Mouse (Mus musculus) MEL (cell line): ENCODE data around the gene Mmp15. TPM values are rescaled to one million over a fixed set of nuclear protein-coding genes. Genes with fewer than 3 reads are reported as not detected.

Source experiments
- DNase-seq: peaks from one replicate; pipeline ENCODE4 v3.0.0; 2011; ENCODE audit warnings: low read depth, low spot score
- H3K27ac ChIP-seq: 2 replicates; pipeline ENCODE4 v1.5.1; 2012; ENCODE audit warnings: low read depth, mild to moderate bottlenecking, control low read depth, low read length, moderate library complexity; ENCODE audit not compliant: control insufficient read depth
- H3K27me3 ChIP-seq, 2 experiments: fragments of 150-350 bp in 1 of 2; sonication (generic) in 1 of 2; 2 replicates each; pipeline ENCODE4 v1.6.1; 2012; ENCODE audit warnings: low read length in 2 of 2, mild to moderate bottlenecking in 2 of 2, improper control_type of control experiment in 1 of 2, moderate library complexity in 1 of 2; ENCODE audit not compliant: insufficient read depth in 2 of 2, control insufficient read depth in 1 of 2
- H3K36me3 ChIP-seq, 2 experiments: 2 replicates each; pipeline ENCODE4 v1.6.1; 2012 to 2014; ENCODE audit warnings: low read length in 2 of 2, improper control_type of control experiment in 1 of 2, inconsistent platforms in 1 of 2, mild to moderate bottlenecking in 1 of 2; ENCODE audit not compliant: insufficient read depth in 2 of 2, control insufficient read depth in 1 of 2
- H3K4me1 ChIP-seq, 2 experiments: fragments of 150-350 bp in 1 of 2; sonication (generic) in 1 of 2; 2 replicates each; pipeline ENCODE4 v1.6.1; 2012; ENCODE audit warnings: low read length in 2 of 2, improper control_type of control experiment in 1 of 2, mild to moderate bottlenecking in 1 of 2; ENCODE audit not compliant: insufficient read depth in 2 of 2, control insufficient read depth in 1 of 2
- H3K4me3 ChIP-seq, 2 experiments: fragments of 150-350 bp in 1 of 2; sonication (generic) in 1 of 2; 2 replicates each; pipeline ENCODE4 v1.5.1; 2012; ENCODE audit warnings: low read depth in 2 of 2, low read length in 2 of 2, mild to moderate bottlenecking in 2 of 2, moderate library complexity in 2 of 2, control low read depth in 1 of 2, improper control_type of control experiment in 1 of 2; ENCODE audit not compliant: control insufficient read depth in 1 of 2, insufficient read depth in 1 of 2
- H3K79me2 ChIP-seq: 2 replicates; pipeline ENCODE4 v1.6.1; 2012; ENCODE audit warnings: mild to moderate bottlenecking, low read length, moderate library complexity; ENCODE audit not compliant: control insufficient read depth, poor library complexity, insufficient read depth
- H3K9ac ChIP-seq: 2 replicates; pipeline ENCODE4 v1.6.1; 2012; ENCODE audit warnings: low read depth, mild to moderate bottlenecking, control low read depth, low read length, moderate library complexity; ENCODE audit not compliant: control insufficient read depth, poor library complexity, severe bottlenecking
- H3K9me3 ChIP-seq: fragments of 150-350 bp; sonication (generic); replicated peaks from 2 replicates; pipeline ENCODE4 v1.6.1; 2012; ENCODE audit warnings: mild to moderate bottlenecking, low read length, improper control_type of control experiment, moderate library complexity; ENCODE audit not compliant: insufficient read depth
- CHD2 ChIP-seq: IDR thresholded peaks from 2 replicates; pipeline ENCODE4 v1.6.1; 2011; ENCODE audit warnings: low read length, improper control_type of control experiment
- CTCF ChIP-seq, 3 experiments: IDR thresholded peaks in 2 of 3; conservative IDR thresholded peaks in 1 of 3; 2 replicates each; pipeline ENCODE4 v1.5.1; 2011 to 2012; ENCODE audit warnings: low read length in 3 of 3, low read depth in 2 of 3, mild to moderate bottlenecking in 2 of 3, improper control_type of control experiment in 1 of 3, inconsistent platforms in 1 of 3, mixed read lengths in 1 of 3, moderate library complexity in 1 of 3; ENCODE audit not compliant: control insufficient read depth in 1 of 3, insufficient read depth in 1 of 3, poor library complexity in 1 of 3, severe bottlenecking in 1 of 3
- EP300 ChIP-seq, 2 experiments: IDR thresholded peaks; 2 replicates each; pipeline ENCODE4 v1.6.1; 2011; ENCODE audit warnings: improper control_type of control experiment in 2 of 2, low read length in 2 of 2, low read depth in 1 of 2, mild to moderate bottlenecking in 1 of 2
- ETS1 ChIP-seq: IDR thresholded peaks from 2 replicates; pipeline ENCODE4 v1.6.1; 2012; ENCODE audit warnings: low read depth, mild to moderate bottlenecking, inconsistent platforms, low read length, improper control_type of control experiment, moderate library complexity
- JUND ChIP-seq: IDR thresholded peaks from 2 replicates; pipeline ENCODE4 v1.6.1; 2011; ENCODE audit warnings: low read depth, mild to moderate bottlenecking, improper control_type of control experiment, low read length
- MAZ ChIP-seq: IDR thresholded peaks from 2 replicates; pipeline ENCODE4 v1.6.1; 2012; ENCODE audit warnings: low read depth, mild to moderate bottlenecking, inconsistent platforms, low read length, improper control_type of control experiment
- MYB ChIP-seq: IDR thresholded peaks from 2 replicates; pipeline ENCODE4 v1.6.1; 2011; ENCODE audit warnings: mild to moderate bottlenecking, low read depth, low read length, improper control_type of control experiment
- MYC ChIP-seq: IDR thresholded peaks from 2 replicates; pipeline ENCODE4 v1.6.1; 2011; ENCODE audit warnings: low read depth, mild to moderate bottlenecking, low read length, improper control_type of control experiment, moderate library complexity
- NELFE ChIP-seq: IDR thresholded peaks from 2 replicates; pipeline ENCODE4 v1.6.1; 2011; ENCODE audit warnings: low read depth, low read length, improper control_type of control experiment
- NRF1 ChIP-seq: IDR thresholded peaks from 2 replicates; pipeline ENCODE4 v1.6.1; 2014; ENCODE audit warnings: low read depth, mild to moderate bottlenecking, inconsistent platforms, low read length, improper control_type of control experiment, moderate library complexity; ENCODE audit not compliant: poor library complexity, insufficient read depth, severe bottlenecking
- RAD21 ChIP-seq: IDR thresholded peaks from 2 replicates; pipeline ENCODE4 v1.6.1; 2011; ENCODE audit warnings: mild to moderate bottlenecking, low read depth, low read length, improper control_type of control experiment
- RCOR1 ChIP-seq: IDR thresholded peaks from 2 replicates; pipeline ENCODE4 v1.6.1; 2012; ENCODE audit warnings: low read depth, mild to moderate bottlenecking, inconsistent platforms, low read length, improper control_type of control experiment
- SMC3 ChIP-seq: IDR thresholded peaks from 2 replicates; pipeline ENCODE4 v1.6.1; 2011; ENCODE audit warnings: low read depth, low read length, improper control_type of control experiment
- ZC3H11A ChIP-seq: IDR thresholded peaks from 2 replicates; pipeline ENCODE4 v1.6.1; 2012; ENCODE audit warnings: low read depth, mild to moderate bottlenecking, inconsistent platforms, low read length, improper control_type of control experiment
- ZKSCAN1 ChIP-seq: IDR thresholded peaks from 2 replicates; pipeline ENCODE4 v1.6.1; 2012; ENCODE audit warnings: low read depth, mild to moderate bottlenecking, inconsistent platforms, low read length, improper control_type of control experiment, moderate library complexity
- ZMIZ1 ChIP-seq: IDR thresholded peaks from 2 replicates; pipeline ENCODE4 v1.6.1; 2012; ENCODE audit warnings: low read depth, mild to moderate bottlenecking, inconsistent platforms, low read length, improper control_type of control experiment, moderate library complexity
- polyA plus RNA-seq, 2 experiments: library from polyadenylated mRNA; stranded (reverse) in 1 of 2; unstranded in 1 of 2; fragments of >175 nt in 1 of 2; fragments of >200 nt in 1 of 2; gene quantifications; 2 replicates each; pipeline versions ENCODE4 v1.2.1 to v1.2.4; 2012; ENCODE audit warnings: low replicate concordance in 2 of 2, low read depth in 1 of 2; ENCODE audit not compliant: insufficient read length in 2 of 2, insufficient read depth in 1 of 2, missing spikeins in 1 of 2
- total RNA-seq: library from RNA; depleted of rRNA; stranded (reverse); fragments of 300-350 nt; gene quantifications from 2 replicates; pipeline ENCODE4 v1.2.3, GENCODE M21; 2012; rRNA removed

Mmp15 gene
- total RNA-seq (not detected in 2 replicates), polyA plus RNA-seq (under 1 TPM in 1 of 2 experiments, not detected in 1; 0.01 TPM)

- Histone ChIP-seq H3K9ac (no peak within 1 kb of the TSS), H3K27me3 (no peaks in the 10 kb centered on the region), H3K9me3 (no peaks in the 10 kb centered on the region), H3K36me3 (no peaks in the 10 kb centered on the region), H3K4me1 (no peaks in the 10 kb centered on the region), H3K4me3 (no peak within 1 kb of the TSS), H3K27ac (no peak within 1 kb of the TSS), H3K79me2 (no peaks in the 10 kb centered on the region)
- TF ChIP-seq EP300 (IDR thresholded peaks at IDR 0.05; ENCODE audit: low read depth in 1 of 2, low read length in 2 of 2) (no peak), ETS1 (no peak), CHD2 (no peak), MYC (no peak), NELFE (no peak), ZC3H11A (no peak), NRF1 (no peak), SMC3 (no peak), CTCF (IDR thresholded peaks at IDR 0.05 in 2 of 3, conservative IDR thresholded peaks at IDR 0.05 in 1 of 3; ENCODE audit: control insufficient read depth in 1 of 3, insufficient read depth in 1 of 3, low read depth in 2 of 3, low read length in 3 of 3, poor library complexity in 1 of 3, severe bottlenecking in 1 of 3) (no peak), ZKSCAN1 (no peak), ZMIZ1 (no peak), MAZ (no peak), MYB (no peak), JUND (no peak)
- DNase-seq, result no peak
Measured at GRCm38 (mm10) chr8:95352151-95352870, at the start of gene Mmp15. Gene Mmp15, plus strand, starts transcription at chr8:95352268.

- Histone ChIP-seq H3K27me3 (peaks cover 2 to 9% of the 10 kb centered on the region in 2 experiments; a peak in 2 of 4 replicates), H3K79me2 (no peaks in the 10 kb centered on the region), H3K4me3 (no peak overlapping the region), H3K27ac (no peak overlapping the region), H3K9ac (no peak overlapping the region), H3K4me1 (no peaks in the 10 kb centered on the region), H3K36me3 (no peaks in the 10 kb centered on the region), H3K9me3 (no peaks in the 10 kb centered on the region)
- DNase-seq, result peak; percentile 60
- TF ChIP-seq RAD21 (peak; percentile 54), ZC3H11A (0 out of 2 replicates have a peak, but pooled peaks have one; percentile 7), RCOR1 (no peak), CTCF (IDR thresholded peaks at IDR 0.05 in 2 of 3, conservative IDR thresholded peaks at IDR 0.05 in 1 of 3; ENCODE audit: control insufficient read depth in 1 of 3, insufficient read depth in 1 of 3, low read depth in 2 of 3, low read length in 3 of 3, poor library complexity in 1 of 3, severe bottlenecking in 1 of 3) (peak; percentile 41 to 55 (median 52); a peak in 5 of 6 replicates), SMC3 (peak; percentile 44)
Measured at GRCm38 (mm10) chr8:95302410-95302809, 49.7 kb upstream of the Mmp15 start.
